Mouse (Mus musculus): ENCODE measurements around the gene Cnnm2. TPM values are rescaled to one million over a fixed set of nuclear protein-coding genes. Genes with fewer than 3 reads are reported as not detected.
A peak's percentile ranks its signal among the peaks of the same experiment; 100 is the strongest.

Gene Cnnm2
- polyA plus RNA-seq, 1 experiment from 2014 or later = 1.9 TPM

GRCm38 (mm10) chr19:46762291-46762991, 1.0 kb downstream of the Cnnm2 start:
- Histone ChIP-seq H3K9me3 (ENCODE audit: control insufficient read depth, low read length) (no peaks in the 10 kb centered on the region), H3K36me3 (ENCODE audit: control insufficient read depth, insufficient read depth, low read length) (no peaks in the 10 kb centered on the region), H3K4me3 (ENCODE audit: low read depth, low read length) (peak overlapping the region; percentile 94), H3K4me2 (peak overlapping the region; percentile 100), H3K9ac (ENCODE audit: low read depth, low read length) (peak overlapping the region; percentile 85), H3K27ac (ENCODE audit: low read depth, low read length) (no peak overlapping the region), H3K4me1 (replicated peaks; ENCODE audit: control insufficient read depth, insufficient read depth, low read length) (peaks cover 9% of the 10 kb centered on the region), H3K27me3 (replicated peaks; ENCODE audit: control insufficient read depth, insufficient read depth, low read length) (peaks cover 29% of the 10 kb centered on the region)
- WGBS = 2% methylated on average over 50 of the region's 50 CpGs
- no peak for ATAC-seq (replicated peaks; ENCODE audit: low FRiP score)
- peak; percentile 62 for DNase-seq (ENCODE audit: low spot score)

- H3K9ac ChIP-seq (ENCODE audit: low read depth, low read length) = peak overlapping the region; percentile 85; the same call in 1 of the 2 replicates
- H3K4me1 ChIP-seq (replicated peaks; ENCODE audit: control insufficient read depth, insufficient read depth, low read length) = peaks cover 9% of the 10 kb centered on the region
- peak; percentile 47 for DNase-seq (ENCODE audit: low spot score)
These were observed 1.6 kb downstream of the Cnnm2 start for GRCm38 (mm10) chr19:46762992-46763342.

GRCm38 (mm10) chr19:46763356-46763755, 2.0 kb downstream of the Cnnm2 start:
- DNase-seq (ENCODE audit: low spot score) = no peak
- 22% methylated on average over 7 of the region's 7 CpGs for WGBS

More at GRCm38 (mm10) chr19:46762992-46763342, 1.6 kb downstream of the Cnnm2 start:
- H3K4me3 ChIP-seq (ENCODE audit: low read depth, low read length) = peak overlapping the region; percentile 94
- no peaks in the 10 kb centered on the region for H3K9me3 ChIP-seq (ENCODE audit: control insufficient read depth, low read length)
- no peak for ATAC-seq (replicated peaks; ENCODE audit: low FRiP score)
- peak overlapping the region; percentile 100 for H3K4me2 ChIP-seq
- WGBS = 3% methylated on average over 19 of the region's 19 CpGs
- H3K27ac ChIP-seq (ENCODE audit: low read depth, low read length) = no peak overlapping the region
- no peaks in the 10 kb centered on the region for H3K36me3 ChIP-seq (ENCODE audit: control insufficient read depth, insufficient read depth, low read length)
- peaks cover 29% of the 10 kb centered on the region for H3K27me3 ChIP-seq (replicated peaks; ENCODE audit: control insufficient read depth, insufficient read depth, low read length)

GRCm38 (mm10) chr19:46763932-46764762, 2.8 kb downstream of the Cnnm2 start:
- no peaks in the 10 kb centered on the region for H3K36me3 ChIP-seq (ENCODE audit: control insufficient read depth, insufficient read depth, low read length)
- H3K27me3 ChIP-seq (replicated peaks; ENCODE audit: control insufficient read depth, insufficient read depth, low read length) = peaks cover 29% of the 10 kb centered on the region
- H3K9ac ChIP-seq (ENCODE audit: low read depth, low read length) = no peak overlapping the region
- H3K4me1 ChIP-seq (replicated peaks; ENCODE audit: control insufficient read depth, insufficient read depth, low read length) = peaks cover 9% of the 10 kb centered on the region
- H3K4me2 ChIP-seq = peak overlapping the region; percentile 100
- H3K4me3 ChIP-seq (ENCODE audit: low read depth, low read length) = no peak overlapping the region
- H3K9me3 ChIP-seq (ENCODE audit: control insufficient read depth, low read length) = no peaks in the 10 kb centered on the region
- ATAC-seq (replicated peaks; ENCODE audit: low FRiP score) (no peak), DNase-seq (ENCODE audit: low spot score) (no peak)
- no peak overlapping the region for H3K27ac ChIP-seq (ENCODE audit: low read depth, low read length)
- 72% methylated on average over 12 of the region's 12 CpGs for WGBS

More at GRCm38 (mm10) chr19:46763356-46763755, 2.0 kb downstream of the Cnnm2 start:
- Histone ChIP-seq H3K4me1 (replicated peaks; ENCODE audit: control insufficient read depth, insufficient read depth, low read length) (peaks cover 9% of the 10 kb centered on the region), H3K9me3 (ENCODE audit: control insufficient read depth, low read length) (no peaks in the 10 kb centered on the region), H3K4me2 (peak overlapping the region; percentile 100), H3K27ac (ENCODE audit: low read depth, low read length) (no peak overlapping the region), H3K4me3 (ENCODE audit: low read depth, low read length) (peak overlapping the region; percentile 94), H3K27me3 (replicated peaks; ENCODE audit: control insufficient read depth, insufficient read depth, low read length) (peaks cover 29% of the 10 kb centered on the region), H3K36me3 (ENCODE audit: control insufficient read depth, insufficient read depth, low read length) (no peaks in the 10 kb centered on the region), H3K9ac (ENCODE audit: low read depth, low read length) (no peak overlapping the region)
- no peak for ATAC-seq (replicated peaks; ENCODE audit: low FRiP score)

GRCm38 (mm10) chr19:46764763-46765117, 3.3 kb downstream of the Cnnm2 start:
- no peak overlapping the region for H3K4me2 ChIP-seq
- no peak for DNase-seq (ENCODE audit: low spot score)
- no peak overlapping the region for H3K9ac ChIP-seq (ENCODE audit: low read depth, low read length)
- peaks cover 9% of the 10 kb centered on the region for H3K4me1 ChIP-seq (replicated peaks; ENCODE audit: control insufficient read depth, insufficient read depth, low read length)
- H3K27ac ChIP-seq (ENCODE audit: low read depth, low read length) = no peak overlapping the region
- H3K9me3 ChIP-seq (ENCODE audit: control insufficient read depth, low read length) = no peaks in the 10 kb centered on the region
- peaks cover 29% of the 10 kb centered on the region for H3K27me3 ChIP-seq (replicated peaks; ENCODE audit: control insufficient read depth, insufficient read depth, low read length)
- no peak for ATAC-seq (replicated peaks; ENCODE audit: low FRiP score)
- no peak overlapping the region for H3K4me3 ChIP-seq (ENCODE audit: low read depth, low read length)
- no peaks in the 10 kb centered on the region for H3K36me3 ChIP-seq (ENCODE audit: control insufficient read depth, insufficient read depth, low read length)
- WGBS = 78% methylated on average over 9 of the region's 9 CpGs

GRCm38 (mm10) chr19:46766125-46766524, 4.7 kb downstream of the Cnnm2 start:
- Histone ChIP-seq H3K27me3 (replicated peaks; ENCODE audit: control insufficient read depth, insufficient read depth, low read length) (peaks cover 29% of the 10 kb centered on the region), H3K9ac (ENCODE audit: low read depth, low read length) (no peak overlapping the region), H3K9me3 (ENCODE audit: control insufficient read depth, low read length) (no peaks in the 10 kb centered on the region), H3K36me3 (ENCODE audit: control insufficient read depth, insufficient read depth, low read length) (no peaks in the 10 kb centered on the region), H3K4me1 (replicated peaks; ENCODE audit: control insufficient read depth, insufficient read depth, low read length) (peaks cover 6% of the 10 kb centered on the region), H3K4me3 (ENCODE audit: low read depth, low read length) (no peak overlapping the region), H3K27ac (ENCODE audit: low read depth, low read length) (no peak overlapping the region; the same call in 1 of the 2 replicates), H3K4me2 (no peak overlapping the region)
- 56% methylated on average over 5 of the region's 5 CpGs for WGBS
- DNase-seq (ENCODE audit: low spot score) (peak; percentile 17), ATAC-seq (replicated peaks; ENCODE audit: low FRiP score) (no peak)

GRCm38 (mm10) chr19:46769759-46770158, 8.4 kb downstream of the Cnnm2 start:
- H3K4me3 ChIP-seq (ENCODE audit: low read depth, low read length) = no peak overlapping the region
- H3K36me3 ChIP-seq (ENCODE audit: control insufficient read depth, insufficient read depth, low read length) = no peaks in the 10 kb centered on the region
- H3K9ac ChIP-seq (ENCODE audit: low read depth, low read length) = no peak overlapping the region
- DNase-seq (ENCODE audit: low spot score) (no peak), ATAC-seq (replicated peaks; ENCODE audit: low FRiP score) (no peak)
- no peak overlapping the region for H3K27ac ChIP-seq (ENCODE audit: low read depth, low read length)
- WGBS = 83% methylated on average over 11 of the region's 11 CpGs
- H3K9me3 ChIP-seq (ENCODE audit: control insufficient read depth, low read length) = no peaks in the 10 kb centered on the region
- H3K27me3 ChIP-seq (replicated peaks; ENCODE audit: control insufficient read depth, insufficient read depth, low read length) = peaks cover 3% of the 10 kb centered on the region; the same call in 1 of the 2 replicates
- no peak overlapping the region for H3K4me2 ChIP-seq
- no peaks in the 10 kb centered on the region for H3K4me1 ChIP-seq (replicated peaks; ENCODE audit: control insufficient read depth, insufficient read depth, low read length)

GRCm38 (mm10) chr19:46771801-46772200, 10.4 kb downstream of the Cnnm2 start:
- no peaks in the 10 kb centered on the region for H3K36me3 ChIP-seq (ENCODE audit: control insufficient read depth, insufficient read depth, low read length)

More at GRCm38 (mm10) chr19:46771801-46772200, 10.4 kb downstream of the Cnnm2 start:
- DNase-seq (ENCODE audit: low spot score) = no peak
- Histone ChIP-seq H3K9me3 (ENCODE audit: control insufficient read depth, low read length) (no peaks in the 10 kb centered on the region), H3K4me3 (ENCODE audit: low read depth, low read length) (no peak overlapping the region), H3K4me1 (replicated peaks; ENCODE audit: control insufficient read depth, insufficient read depth, low read length) (no peaks in the 10 kb centered on the region), H3K27me3 (replicated peaks; ENCODE audit: control insufficient read depth, insufficient read depth, low read length) (no peaks in the 10 kb centered on the region), H3K4me2 (no peak overlapping the region), H3K9ac (ENCODE audit: low read depth, low read length) (no peak overlapping the region), H3K27ac (ENCODE audit: low read depth, low read length) (no peak overlapping the region)
- WGBS = 86% methylated on average over 6 of the region's 6 CpGs
- no peak for ATAC-seq (replicated peaks; ENCODE audit: low FRiP score)
